Mouse (Mus musculus) spleen, postnatal 4 days (tissue): ENCODE data around the gene Efl1.

Experiments used
- DNase-seq, 2 experiments: peaks; one replicate each; pipeline ENCODE4 v3.0.0; 2022; ENCODE audit warnings: low spot score in 2 of 2

Efl1 gene

GRCm38 (mm10) chr7:82812186-82813155 is 164.1 kb downstream of the Efl1 start:
- DNase-seq: no peak

GRCm38 (mm10) chr7:82819541-82819940 is 171.1 kb downstream of the Efl1 start:
- no peak for DNase-seq

DNA sequence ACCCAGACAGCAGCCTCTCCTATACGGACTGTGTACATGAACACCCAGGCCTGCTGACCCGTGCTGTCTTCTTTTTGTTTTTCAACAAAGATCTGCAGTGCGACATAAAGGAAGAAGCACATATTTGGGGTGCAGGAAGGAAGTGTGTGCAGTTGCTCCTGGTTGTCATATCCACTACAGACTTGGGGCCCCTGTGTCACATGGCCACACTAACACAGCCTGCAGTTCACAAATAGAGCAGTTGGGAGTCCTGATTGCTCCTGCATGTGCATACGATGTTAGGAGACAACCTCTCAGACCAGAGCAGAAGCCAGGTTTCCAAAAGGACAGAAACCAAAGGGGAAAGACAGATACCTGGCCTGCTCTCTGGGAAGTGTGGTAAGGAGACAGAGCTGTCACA is 172.2 kb downstream of the Efl1 start:
- DNase-seq: no peak

DNA sequence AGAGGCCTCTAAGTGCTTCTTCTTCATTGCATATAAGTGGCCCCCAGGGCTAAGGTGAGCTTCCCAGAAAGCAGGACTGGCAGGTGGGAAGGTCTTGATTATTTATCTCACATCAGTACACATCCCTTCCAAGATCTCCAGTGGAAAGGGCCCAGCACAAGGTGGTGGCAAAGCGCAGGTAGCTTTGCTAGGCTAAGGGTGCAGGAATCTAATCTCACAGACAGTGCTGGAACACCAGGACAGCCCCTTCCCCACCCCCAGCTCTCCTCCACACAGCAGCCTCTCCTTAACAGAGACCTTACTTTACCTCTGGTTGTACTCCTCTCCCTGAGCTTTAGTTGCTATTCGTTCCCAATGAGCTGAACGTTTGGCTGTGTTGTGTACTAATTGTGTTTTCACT is 173.1 kb downstream of the Efl1 start:
- no peak for DNase-seq

DNA sequence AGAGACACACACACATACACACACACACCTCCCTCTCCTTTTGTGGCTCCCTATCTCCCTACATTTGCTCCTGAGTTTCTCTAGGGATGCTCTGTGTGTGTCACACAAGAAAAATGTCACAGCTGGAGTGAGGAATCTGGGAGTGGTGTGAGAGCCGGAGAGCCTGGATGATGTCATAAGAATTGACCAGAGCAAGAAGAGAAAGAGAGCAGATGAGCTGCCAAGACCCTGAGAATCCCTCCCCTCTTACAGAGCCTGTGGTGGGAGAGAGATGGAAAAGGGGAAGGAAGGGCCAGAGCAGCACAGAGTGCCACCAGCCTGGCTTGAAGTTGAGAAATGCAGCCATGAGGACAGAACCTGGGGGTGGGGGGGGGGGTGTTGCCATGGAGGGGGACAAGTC is 174.1 kb downstream of the Efl1 start:
- DNase-seq: no peak
